Mouse (Mus musculus) heart, embryonic 16.5 days (tissue): ENCODE results near the gene Olfr460. TPM values are rescaled to one million over a fixed set of nuclear protein-coding genes. Genes with fewer than 3 reads are reported as not detected.
"Not testable (repeated sequence)": the region's sequence is repeated elsewhere in the genome, so short reads cannot be mapped to it uniquely, and the experiment has no call there.

Experiments
- ATAC-seq: fragments of 200-750 bp; cut with Nextera tagmentation; replicated peaks from 2 replicates; pipeline ENCODE4 v1.8.0; 2017; ENCODE audit warnings: moderate number of reproducible peaks; ENCODE audit not compliant: insufficient read depth, low FRiP score; ENCODE audit errors: extremely low read depth
- H3K27ac ChIP-seq: fragments of 300-500 bp; sonication (generic); 2 replicates; pipeline ENCODE4 v1.5.1; 2014; ENCODE audit warnings: mild to moderate bottlenecking, low read length, control low read depth, moderate library complexity
- H3K27me3 ChIP-seq: fragments of 300-500 bp; sonication (generic); 2 replicates; pipeline ENCODE4 v1.6.1; 2014; ENCODE audit warnings: low read length, mixed read lengths; ENCODE audit not compliant: control insufficient read depth, insufficient read depth
- H3K36me3 ChIP-seq: fragments of 300-500 bp; sonication (generic); 2 replicates; pipeline ENCODE4 v1.6.1; 2014; ENCODE audit not compliant: control insufficient read depth, insufficient read depth
- H3K4me1 ChIP-seq: fragments of 300-500 bp; sonication (generic); 2 replicates; pipeline ENCODE4 v1.6.1; 2014; ENCODE audit warnings: low read length, mixed read lengths; ENCODE audit not compliant: control insufficient read depth, insufficient read depth
- H3K4me2 ChIP-seq: fragments of 300-500 bp; sonication (generic); 2 replicates; pipeline ENCODE4 v1.6.1; 2014; ENCODE audit warnings: low read depth, mild to moderate bottlenecking, control low read depth, low read length
- H3K4me3 ChIP-seq: fragments of 300-500 bp; sonication (generic); 2 replicates; pipeline ENCODE4 v1.5.1; 2014; ENCODE audit warnings: mild to moderate bottlenecking, control low read depth, low read length
- H3K9ac ChIP-seq: fragments of 300-500 bp; sonication (generic); 2 replicates; pipeline ENCODE4 v1.6.1; 2014; ENCODE audit warnings: low read length, control low read depth
- H3K9me3 ChIP-seq: fragments of 300-500 bp; sonication (generic); replicated peaks from 2 replicates; pipeline ENCODE4 v1.6.1; 2016; ENCODE audit warnings: low read length; ENCODE audit not compliant: control insufficient read depth
- WGBS: fragments of 180-500 bp; shearing (Covaris S2); extraction: QIAGEN DNeasy Blood & Tissue Kit; methylation state at CpG from one replicate; pipeline ENCODE4 v1.1.7; 2014; 5-methylcytosine and 5-hydroxymethylcytosine counted together
- polyA plus RNA-seq: library from polyadenylated mRNA; unstranded; fragments of >200 nt; fragmentation: Nextera tagmentation; extraction: Ambion mirVana; gene quantifications from 2 replicates; pipeline ENCODE4 v1.2.1, GENCODE M21; 2015

Olfr460 gene
- polyA plus RNA-seq, 1 experiment from 2014 or later, result not detected

GRCm38 (mm10) chr6:40598546-40598945 is 29.3 kb downstream of the Olfr460 start:
- H3K4me3 ChIP-seq, H3K4me2 ChIP-seq, ATAC-seq, H3K4me1 ChIP-seq, H3K9ac ChIP-seq, H3K27me3 ChIP-seq, H3K9me3 ChIP-seq, H3K27ac ChIP-seq, H3K36me3 ChIP-seq: not testable (repeated sequence)
- WGBS, result 30% methylated on average over 4 of the region's 4 CpGs

- Histone ChIP-seq H3K9ac (no peak overlapping the region), H3K4me1 (no peaks in the 10 kb centered on the region), H3K27me3 (no peaks in the 10 kb centered on the region), H3K27ac (no peak overlapping the region), H3K4me2 (no peak overlapping the region), H3K4me3 (no peak overlapping the region), H3K36me3 (no peaks in the 10 kb centered on the region), H3K9me3 (no peaks in the 10 kb centered on the region)
- no peak for ATAC-seq
These were observed 38.1 kb downstream of the Olfr460 start for GRCm38 (mm10) chr6:40607431-40607830.

GRCm38 (mm10) chr6:40610244-40610643 is 41.0 kb downstream of the Olfr460 start:
- Histone ChIP-seq H3K27me3 (no peaks in the 10 kb centered on the region), H3K9ac (no peak overlapping the region), H3K4me3 (no peak overlapping the region), H3K9me3 (no peaks in the 10 kb centered on the region), H3K4me2 (no peak overlapping the region), H3K4me1 (no peaks in the 10 kb centered on the region), H3K36me3 (no peaks in the 10 kb centered on the region), H3K27ac (no peak overlapping the region)
- 71% methylated on average over 8 of the region's 8 CpGs for WGBS
- no peak for ATAC-seq

- no peak within 1 kb of the TSS for H3K27ac ChIP-seq
- H3K27me3 ChIP-seq, result no peaks in the 10 kb centered on the region
- 79% methylated on average over 4 of the region's 4 CpGs for WGBS
- H3K9ac ChIP-seq, result no peak within 1 kb of the TSS
- H3K4me1 ChIP-seq, result no peaks in the 10 kb centered on the region
- H3K4me2 ChIP-seq, result no peak within 1 kb of the TSS
- no peak for ATAC-seq
- H3K4me3 ChIP-seq, result no peak within 1 kb of the TSS
- H3K36me3 ChIP-seq, result no peaks in the 10 kb centered on the region
- H3K9me3 ChIP-seq, result no peaks in the 10 kb centered on the region
These were observed 44.1 kb downstream of the Olfr460 start, which contains the start of gene Tas2r138 for GRCm38 (mm10) chr6:40613260-40613852. Tas2r138 (minus strand) TSS chr6:40613310.

GRCm38 (mm10) chr6:40617965-40618364 is 48.7 kb downstream of the Olfr460 start:
- no peak overlapping the region for H3K9ac ChIP-seq
- H3K4me3 ChIP-seq, result no peak overlapping the region
- no peaks in the 10 kb centered on the region for H3K36me3 ChIP-seq
- WGBS, result 7% methylated on average over 2 of the region's 2 CpGs
- no peak overlapping the region for H3K4me2 ChIP-seq
- ATAC-seq, result no peak
- H3K4me1 ChIP-seq, result no peaks in the 10 kb centered on the region
- no peak overlapping the region for H3K27ac ChIP-seq
- no peaks in the 10 kb centered on the region for H3K27me3 ChIP-seq
- H3K9me3 ChIP-seq, result no peaks in the 10 kb centered on the region

Other genes with a start within 250 kb of the Olfr460 start
- 41.1 and 44.4 TPM in 2 replicates for gene Agk, start 244.3 kb upstream of the Olfr460 start, polyA plus RNA-seq
- 3.9 TPM in 2 replicates for gene E330009J07Rik, start 133.4 kb upstream of the Olfr460 start, polyA plus RNA-seq
- gene Wee2, start 130.4 kb upstream of the Olfr460 start, polyA plus RNA-seq, result not detected in 2 replicates
- 99.6 and 130 TPM in 2 replicates for gene Ssbp1, start 98.1 kb upstream of the Olfr460 start, polyA plus RNA-seq
- not detected in 2 replicates for gene Tas2r137, start 78.3 kb upstream of the Olfr460 start, polyA plus RNA-seq
- gene Tas2r108, start 76.0 kb upstream of the Olfr460 start, polyA plus RNA-seq, result not detected in 2 replicates
- not detected in 2 replicates for gene Prss37, start 50.0 kb upstream of the Olfr460 start, polyA plus RNA-seq
- not detected in 2 replicates for gene Olfr461, start 14.4 kb upstream of the Olfr460 start, polyA plus RNA-seq
- gene Clec5a, start 16.3 kb downstream of the Olfr460 start, polyA plus RNA-seq, result 0.71 and 0.72 TPM in 2 replicates
- not detected in 2 replicates for gene Tas2r138, start 43.8 kb downstream of the Olfr460 start, polyA plus RNA-seq
- 0.10 and 1.1 TPM in 2 replicates for gene Mgam, start 59.3 kb downstream of the Olfr460 start, polyA plus RNA-seq